Mouse (Mus musculus) erythroblast, embryonic 14.5 days (primary cell): ENCODE results near the gene Napepld.

Experiments used
- GATA1 ChIP-seq: IDR thresholded peaks from 2 replicates; pipeline ENCODE4 v1.6.1; 2012; ENCODE audit warnings: low read length, inconsistent platforms, mixed read lengths
- TAL1 ChIP-seq: IDR thresholded peaks from 3 replicates; pipeline ENCODE4 v1.6.1; 2012; ENCODE audit warnings: low read length, inconsistent platforms, mixed read lengths

- TF ChIP-seq GATA1 (no peak), TAL1 (no peak)
Observed at GRCm38 (mm10) chr5:21714447-21714846, 13.3 kb upstream of the Napepld start.
